Mouse (Mus musculus): ENCODE results near the gene Fbp1.

- TF ChIP-seq EP300 (IDR thresholded peaks at IDR 0.05; ENCODE audit: insufficient read depth, low read depth, low read length) (no peak), CTCF (IDR thresholded peaks at IDR 0.05; ENCODE audit: low read depth, low read length) (no peak)
Observed at GRCm38 (mm10) chr13:62855396-62856304, 32.4 kb downstream of the Fbp1 start.
